ENCODE assay signal across 8 mouse cellular contexts in genomic region chr6:89461250-89462222, GRCm38 (mm10).
DNase-seq lines count a peak whose midpoint lies in the region; ATAC-seq and TF ChIP-seq lines count a peak whose summit lies in the region.
"Had no signal": no experiment of that assay in that cellular context is flagged by ENCODE, and none has a peak within 500 bp of the region (broad histone marks: within the 10 kb centered on the region; RNA-seq: fewer than 3 reads in every experiment).

No protein-coding gene starts in this region.

- no peak overlapping the region for H3K27ac ChIP-seq in heart, embryonic 10.5 days
- no peak overlapping the region for H3K27ac ChIP-seq in limb, embryonic 14.5 days (replicated peaks; ENCODE audit: low read depth, low read length)

- TF ChIP-seq POLR2A in limb, embryonic 14.5 days (IDR thresholded peaks at IDR 0.05; ENCODE audit: borderline replicate concordance, extremely low read depth, insufficient read depth, insufficient read length): no peak

- H3K4me3 ChIP-seq in heart, embryonic 10.5 days: no peak overlapping the region
- no peak overlapping the region for H3K4me3 ChIP-seq in limb, embryonic 14.5 days (replicated peaks; ENCODE audit: low read length)

- peak; percentile 58 for DNase-seq in heart, embryonic 10.5 days (ENCODE audit: low spot score)
- no peak for DNase-seq in heart, adult 8-10 months (ENCODE audit: low spot score)
- peak; percentile 39 for DNase-seq in urinary bladder, postnatal 14 days (ENCODE audit: low spot score)
- no peak for DNase-seq in urinary bladder, postnatal 10 days (ENCODE audit: low spot score)
- DNase-seq in limb, embryonic 14.5 days (ENCODE audit: low spot score): peak; percentile 38
- no peak for DNase-seq in spleen, adult 18-20 months
- no peak for DNase-seq in neural tube, embryonic 10.5 days (ENCODE audit: extremely low spot score, low spot score)
- DNase-seq: liver, postnatal 0 days had no signal

- H3K9me3 ChIP-seq in heart, embryonic 10.5 days: no peaks in the 10 kb centered on the region
- no peaks in the 10 kb centered on the region for H3K9me3 ChIP-seq in limb, embryonic 14.5 days (ENCODE audit: control insufficient read depth, low read length)

- H3K4me1 ChIP-seq in heart, embryonic 10.5 days: peaks cover 15% of the 10 kb centered on the region
- peaks cover 10% of the 10 kb centered on the region for H3K4me1 ChIP-seq in limb, embryonic 14.5 days (ENCODE audit: control insufficient read depth, insufficient read depth, low read length)

- no peak overlapping the region for H3K9ac ChIP-seq in limb, embryonic 14.5 days (ENCODE audit: low read depth, low read length, severe bottlenecking)
- H3K9ac ChIP-seq: liver, postnatal 0 days had no signal

- 76% methylated on average over 9 of the region's 9 CpGs for WGBS in heart, embryonic 10.5 days
- 65% methylated on average over 9 of the region's 9 CpGs for WGBS in limb, embryonic 14.5 days

- no peak overlapping the region for H3K4me2 ChIP-seq in limb, embryonic 14.5 days (replicated peaks; ENCODE audit: low read depth, low read length, severe bottlenecking)

- ATAC-seq in limb, embryonic 14.5 days (ENCODE audit: low FRiP score, low read depth): no peak
- ATAC-seq: liver, postnatal 0 days had no signal

- H3K27me3 ChIP-seq in heart, embryonic 10.5 days (ENCODE audit: insufficient read depth, poor library complexity, severe bottlenecking): no peaks in the 10 kb centered on the region
- H3K27me3 ChIP-seq in limb, embryonic 14.5 days (ENCODE audit: control insufficient read depth, insufficient read depth, low read length): no peaks in the 10 kb centered on the region

- no peaks in the 10 kb centered on the region for H3K36me3 ChIP-seq in heart, embryonic 10.5 days
- no peaks in the 10 kb centered on the region for H3K36me3 ChIP-seq in limb, embryonic 14.5 days (ENCODE audit: control insufficient read depth, insufficient read depth, low read length)

Comparison
In these comparisons a context has a peak if more than half of its experiments do, and no peak if none do; other contexts are left out.
1. DNase-seq: peak in heart, embryonic 10.5 days (single experiment), urinary bladder, postnatal 14 days (single experiment) and limb, embryonic 14.5 days (single experiment); none in heart, adult 8-10 months (single experiment), urinary bladder, postnatal 10 days (single experiment), spleen, adult 18-20 months (0 of 2) and neural tube, embryonic 10.5 days (single experiment).